Mouse (Mus musculus): ENCODE measurements around the gene Gsg1.

- TF ChIP-seq GATA1 (IDR thresholded peaks at IDR 0.05; ENCODE audit: low read length) (no peak), TAL1 (IDR thresholded peaks at IDR 0.05; ENCODE audit: low read length) (no peak)
Observed at GRCm38 (mm10) chr6:135238211-135238610, 15.9 kb downstream of the Gsg1 start.
